Mouse (Mus musculus): ENCODE measurements around the gene Cct8l1.

- TF ChIP-seq GATA1 (IDR thresholded peaks at IDR 0.05; ENCODE audit: borderline replicate concordance, low read length) (no peak), FLI1 (IDR thresholded peaks at IDR 0.05; ENCODE audit: low read length) (no peak)
Observed at GRCm38 (mm10) chr5:25529529-25530421, 13.9 kb downstream of the Cct8l1 start.

Measured in megakaryocyte, embryonic 14.5 days (primary cell).